Mouse (Mus musculus): ENCODE results near the gene Tmed10. TPM values are rescaled to one million over a fixed set of nuclear protein-coding genes. Genes with fewer than 3 reads are reported as not detected.

Gene Tmed10
- total RNA-seq, 2 experiments from 2014 or later = 184 to 190 TPM

DNA sequence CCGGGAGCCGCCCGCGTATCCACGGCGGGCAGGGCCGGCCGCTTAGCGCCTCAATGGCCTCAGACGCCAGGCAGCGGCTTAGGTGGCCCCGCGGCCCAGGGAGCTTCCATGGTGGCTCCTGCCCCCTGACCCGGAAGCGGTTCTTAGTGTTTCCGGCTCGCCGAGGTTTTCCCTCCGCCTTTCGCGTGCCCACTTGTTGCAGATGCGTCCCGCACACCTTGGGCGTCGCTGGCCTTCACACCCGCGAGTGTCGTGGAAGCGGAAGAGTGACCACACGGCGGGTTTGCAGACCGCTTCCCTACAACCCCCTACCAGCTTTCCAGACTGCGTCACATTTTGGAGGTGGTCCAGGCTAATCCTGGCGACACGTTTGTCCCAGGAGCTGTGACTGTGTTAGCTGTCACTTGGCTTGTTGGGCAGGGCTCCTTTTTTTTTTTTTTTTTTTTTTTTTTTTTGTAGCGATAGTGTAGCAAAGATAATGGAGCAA is 35.4 kb downstream of the Tmed10 start, which contains the start of gene Nek9:
Gene Nek9, minus strand, starts transcription at position 120 of the 487 bp plus-strand sequence.
- intact Hi-C loops (cut with DNase I) = loop anchor here (5.0 kb wide), 1 partner anchor 388 kb away; no protein-coding TSS in a partner anchor
- peak; percentile 96 to 98 for DNase-seq

DNA sequence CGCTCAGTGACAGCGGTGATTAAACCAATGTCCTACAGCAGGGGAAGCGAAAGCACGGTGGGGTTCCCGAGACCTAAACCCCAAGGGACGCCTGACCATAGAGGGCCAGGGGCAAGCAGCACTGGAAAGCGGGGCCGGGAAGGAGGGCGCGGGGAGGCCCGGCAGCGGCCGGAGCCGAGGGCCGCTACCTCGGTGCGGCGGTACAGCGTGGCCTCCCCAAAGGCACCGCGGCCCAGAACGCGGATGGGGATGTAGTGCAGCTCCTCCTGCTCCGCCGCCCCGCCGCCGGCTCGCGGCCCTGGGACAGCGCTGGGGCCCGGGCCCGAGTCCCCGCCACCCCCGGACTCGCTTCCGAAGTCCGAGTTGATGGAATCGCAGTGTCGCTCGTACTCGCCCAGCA is 35.8 kb downstream of the Tmed10 start:
- DNase-seq = no peak
- intact Hi-C loops (cut with DNase I) = loop anchor here (5.0 kb wide), 1 partner anchor 388 kb away; no protein-coding TSS in a partner anchor

DNA sequence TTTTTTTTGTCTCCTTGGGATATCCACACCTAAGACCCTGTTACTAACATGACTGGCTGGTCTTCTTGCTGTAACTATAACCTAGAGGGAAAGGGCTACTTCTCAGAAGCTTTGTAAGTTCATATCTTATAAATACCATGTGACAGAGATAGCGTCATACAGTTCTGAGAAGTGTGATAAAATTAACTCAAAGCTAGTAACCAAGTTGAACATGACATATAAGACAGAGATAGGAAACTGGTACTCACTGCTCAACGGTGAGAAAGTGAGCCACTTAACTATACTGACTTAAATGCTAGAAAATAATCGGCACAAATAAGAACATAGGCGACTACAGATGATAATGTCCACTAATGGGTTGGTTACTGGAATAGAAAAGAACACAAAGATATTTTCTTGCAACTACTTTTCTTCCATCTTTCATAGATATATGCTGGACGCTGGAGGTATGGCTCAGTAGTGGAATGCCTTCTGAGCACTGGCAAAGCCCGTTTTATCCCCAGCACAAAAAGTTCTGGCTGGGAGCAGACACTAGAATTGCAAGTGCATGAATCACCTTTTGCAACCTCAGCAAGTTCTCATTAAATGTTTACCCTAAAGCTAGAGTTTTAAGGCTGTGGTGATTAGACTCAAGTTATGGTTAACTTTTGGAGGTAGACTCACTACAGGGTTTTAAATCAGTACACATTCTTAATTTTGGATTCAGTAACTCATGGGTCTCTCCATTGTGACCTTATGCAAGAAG is 36.9 kb downstream of the Tmed10 start:
- intact Hi-C loops (cut with DNase I) = loop anchor here (5.0 kb wide), 1 partner anchor 390 kb away; no protein-coding TSS in a partner anchor
- DNase-seq = no peak

- intact Hi-C loops (cut with DNase I) = no loop called here
- no peak for DNase-seq
These were observed 44.5 kb downstream of the Tmed10 start for GRCm38 (mm10) chr12:85330153-85330552.

GRCm38 (mm10) chr12:85308651-85309050 is 66.0 kb downstream of the Tmed10 start:
- peak; percentile 49 to 63 for DNase-seq
- intact Hi-C loops (cut with DNase I) = no loop called here

GRCm38 (mm10) chr12:85305247-85305892 is 69.3 kb downstream of the Tmed10 start:
- peak; percentile 88 to 91 for DNase-seq
- intact Hi-C loops (cut with DNase I) = loop anchor here (1.0 kb wide), 3 partner anchors 136 to 213 kb away; no protein-coding TSS in a partner anchor

DNA sequence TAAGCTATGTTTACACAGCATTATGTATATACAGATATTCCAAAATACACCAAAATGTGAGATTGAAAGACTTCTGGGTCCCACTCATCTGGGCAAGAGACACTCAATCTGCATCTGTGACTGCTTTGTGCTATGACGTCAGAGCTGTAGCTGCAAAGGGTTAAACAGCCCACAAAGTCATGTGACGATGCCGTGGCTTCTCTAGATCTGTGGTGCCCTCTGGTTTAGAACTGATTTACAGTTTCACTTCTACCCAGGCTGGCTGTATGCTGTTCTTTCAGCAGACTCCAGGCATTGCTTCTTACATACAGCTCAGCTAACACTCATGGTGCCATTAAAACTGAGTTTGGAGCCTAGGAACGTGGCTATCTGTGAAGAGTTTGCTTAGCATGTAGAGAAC is 69.9 kb downstream of the Tmed10 start:
- no peak for DNase-seq

DNA sequence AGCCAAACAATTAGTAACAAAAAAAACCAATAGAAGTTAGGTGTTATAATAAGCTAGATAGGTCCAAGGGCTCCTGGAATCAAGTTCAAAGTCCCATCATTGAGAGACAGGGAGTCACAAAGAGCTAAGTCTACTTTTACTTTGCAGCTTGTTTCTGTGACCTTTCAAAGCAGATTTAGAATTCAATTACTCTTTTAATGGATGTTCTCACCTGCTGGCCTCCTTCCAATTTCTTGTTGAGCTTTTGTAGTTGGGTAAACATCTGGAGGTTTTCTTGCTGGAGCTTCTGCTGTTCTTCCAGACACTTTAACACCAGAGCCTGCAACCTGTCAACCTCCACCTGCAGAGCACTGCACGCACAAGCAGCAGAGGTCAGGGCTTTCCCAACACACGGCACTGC is 71.4 kb downstream of the Tmed10 start:
- no peak for DNase-seq
- intact Hi-C loops (cut with DNase I) = no loop called here

More for the DNA sequence above, 69.9 kb downstream of the Tmed10 start:
- intact Hi-C loops (cut with DNase I) = loop anchor here (1.0 kb wide), 3 partner anchors 135 to 212 kb away; no protein-coding TSS in a partner anchor

- DNase-seq = no peak
- intact Hi-C loops (cut with DNase I) = no loop called here
These were observed 75.8 kb downstream of the Tmed10 start for GRCm38 (mm10) chr12:85298835-85299180.

GRCm38 (mm10) chr12:85298127-85298834 is 76.4 kb downstream of the Tmed10 start:
- DNase-seq = no peak
- intact Hi-C loops (cut with DNase I) = no loop called here

GRCm38 (mm10) chr12:85297345-85297997 is 77.2 kb downstream of the Tmed10 start:
- no peak for DNase-seq
- intact Hi-C loops (cut with DNase I) = no loop called here

DNA sequence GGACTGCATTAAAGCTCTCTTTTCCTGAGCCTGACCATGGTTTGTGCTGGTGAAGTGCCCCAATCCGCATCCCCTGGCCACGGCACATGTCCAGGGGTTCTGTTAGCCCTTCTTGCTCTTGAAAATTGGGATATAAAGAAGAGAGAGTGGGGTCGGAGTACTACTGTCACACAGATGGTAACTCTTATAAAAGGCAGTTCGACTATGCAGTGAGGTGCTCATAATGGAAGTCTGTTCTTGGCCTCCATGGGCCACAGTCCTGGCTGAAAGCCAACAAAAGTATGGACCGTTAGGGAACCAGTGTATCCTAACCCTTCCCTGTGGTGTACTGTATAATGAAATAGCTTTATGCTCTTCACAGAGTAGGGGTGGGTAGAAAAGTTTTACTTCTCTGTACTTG is 77.7 kb downstream of the Tmed10 start:
- DNase-seq = no peak
- intact Hi-C loops (cut with DNase I) = no loop called here

DNA sequence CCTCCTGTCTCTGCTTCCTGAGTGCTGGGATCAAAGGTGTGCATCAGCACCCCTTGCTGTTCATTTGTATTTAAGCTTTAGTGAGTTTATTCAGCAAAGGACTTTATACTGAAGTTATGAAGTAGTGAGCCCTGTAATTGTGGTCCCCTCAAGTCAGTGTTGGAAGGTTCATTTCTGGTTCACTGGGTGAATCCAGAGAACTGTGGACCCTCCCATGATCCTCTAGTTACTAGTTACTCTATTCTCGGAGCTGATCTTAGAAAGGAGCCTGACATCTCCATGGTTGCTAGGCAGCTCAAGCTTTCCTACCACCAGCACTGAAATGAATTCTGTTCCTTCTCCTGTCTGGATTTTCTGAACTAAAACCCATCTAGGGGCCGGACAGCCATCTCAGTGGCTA is 79.1 kb downstream of the Tmed10 start:
- intact Hi-C loops (cut with DNase I) = no loop called here
- no peak for DNase-seq

GRCm38 (mm10) chr12:85292906-85293305 is 81.7 kb downstream of the Tmed10 start:
- intact Hi-C loops (cut with DNase I) = no loop called here
- DNase-seq = no peak

- intact Hi-C loops (cut with DNase I) = no loop called here
- no peak for DNase-seq
These were observed 82.4 kb downstream of the Tmed10 start for GRCm38 (mm10) chr12:85292288-85292687.

DNA sequence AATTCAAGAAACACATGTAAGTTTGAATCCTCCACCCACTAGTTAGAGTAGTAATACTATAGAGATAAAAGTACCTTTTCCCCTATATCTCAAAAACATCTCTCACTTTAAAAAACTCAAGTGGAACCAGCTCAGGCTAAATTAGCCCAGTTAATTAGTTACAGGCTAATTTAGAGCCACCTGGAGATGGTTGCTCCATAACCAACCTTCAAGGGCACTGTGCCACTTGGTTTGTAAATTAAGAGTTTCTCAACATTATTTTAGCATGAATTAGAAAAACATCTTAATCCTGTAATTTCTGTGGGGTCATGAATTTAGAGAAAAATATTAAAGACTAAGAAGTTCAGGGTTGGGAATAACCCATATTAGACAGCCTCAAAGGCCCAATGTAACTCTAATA is 83.1 kb downstream of the Tmed10 start:
- DNase-seq = no peak
- intact Hi-C loops (cut with DNase I) = no loop called here

DNA sequence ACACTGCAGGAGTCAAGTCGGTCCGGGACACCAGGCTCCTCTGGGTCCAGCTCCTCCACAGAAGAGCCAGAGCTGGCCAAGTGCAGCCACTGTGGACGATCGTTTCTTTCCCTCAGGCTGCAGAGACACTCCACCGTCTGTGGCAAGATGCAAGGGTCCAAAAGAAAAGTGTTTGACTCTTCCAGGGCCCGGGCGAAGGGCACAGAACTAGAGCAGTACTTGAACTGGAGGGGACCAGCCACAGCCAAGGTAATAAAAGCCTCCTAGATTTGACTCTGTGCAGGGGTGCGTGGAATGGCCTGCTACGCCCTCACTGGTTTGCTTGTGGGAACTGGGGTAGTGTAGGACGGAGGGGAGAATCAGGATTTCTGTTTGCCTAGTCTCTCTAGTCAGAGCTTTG is 84.0 kb downstream of the Tmed10 start:
- intact Hi-C loops (cut with DNase I) = no loop called here
- DNase-seq = no peak

Data from heart, postnatal 10 days (tissue).